Mouse (Mus musculus): Measurements from ENCODE around the gene Clstn2. TPM values are rescaled to one million over a fixed set of nuclear protein-coding genes. Genes with fewer than 3 reads are reported as not detected.
A peak's percentile ranks its signal among the peaks of the same experiment; 100 is the strongest.

Clstn2 gene
- polyA plus RNA-seq, 1 experiment from 2014 or later = 25.2 TPM

DNA sequence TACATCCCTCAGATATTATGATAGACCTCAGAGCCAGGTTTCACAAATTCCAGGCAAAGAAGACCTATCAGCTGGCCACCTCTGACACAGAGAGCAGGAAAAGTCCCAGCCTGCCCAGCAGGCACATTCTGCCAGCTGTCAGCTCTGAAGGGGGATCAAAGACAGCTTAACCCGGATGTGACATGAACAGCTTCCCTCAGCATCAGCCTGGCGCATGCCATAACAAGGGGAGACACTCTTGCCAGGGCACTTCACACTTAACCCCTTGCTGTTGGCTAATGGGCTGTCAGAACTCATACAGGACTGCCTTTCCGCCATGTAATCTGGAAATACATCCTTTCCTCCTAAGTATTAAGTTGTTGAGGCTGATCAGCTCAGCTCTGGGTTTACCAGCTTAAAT, 403.8 kb downstream of the Clstn2 start:
- Histone ChIP-seq H3K4me1 (ENCODE audit: control insufficient read depth, insufficient read depth, low read length) (no peaks in the 10 kb centered on the region), H3K36me3 (ENCODE audit: control insufficient read depth, insufficient read depth, low read length) (no peaks in the 10 kb centered on the region), H3K4me3 (ENCODE audit: low read depth, low read length) (no peak overlapping the region), H3K27ac (ENCODE audit: low read depth, low read length) (no peak overlapping the region), H3K9me3 (ENCODE audit: control insufficient read depth, low read length) (no peaks in the 10 kb centered on the region), H3K9ac (replicated peaks; ENCODE audit: low read depth, low read length) (no peak overlapping the region), H3K4me2 (ENCODE audit: low read depth, low read length) (no peak overlapping the region), H3K27me3 (ENCODE audit: control insufficient read depth, insufficient read depth, low read length) (no peaks in the 10 kb centered on the region)
- WGBS = 71% methylated on average over 3 of the region's 3 CpGs
- no peak for ATAC-seq (ENCODE audit: low read depth)

DNA sequence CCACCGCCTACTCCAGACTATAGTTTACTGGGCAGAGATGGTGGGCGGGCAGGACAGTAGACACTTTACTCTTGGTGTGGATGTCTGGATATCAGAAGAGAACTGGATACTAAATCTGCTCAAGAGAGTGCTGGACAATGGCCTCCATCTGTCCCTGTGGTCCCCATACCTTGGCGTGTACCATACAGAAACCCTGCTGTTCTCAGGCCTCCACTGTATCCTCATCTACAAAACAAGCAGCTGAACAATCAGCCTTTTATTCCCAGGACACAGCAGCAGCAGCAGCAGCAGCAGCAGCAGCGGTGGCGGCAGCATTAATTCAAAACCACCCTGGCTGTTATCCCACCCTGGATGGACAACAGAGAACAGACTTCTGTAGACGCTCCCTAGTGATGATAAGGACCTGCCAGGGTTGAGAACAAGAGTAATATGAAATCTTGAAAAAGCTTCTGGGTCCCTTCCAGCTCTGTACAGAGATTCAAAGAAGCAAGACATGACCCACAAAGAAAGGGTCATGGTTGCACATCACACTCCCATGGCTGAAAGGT, 404.5 kb downstream of the Clstn2 start:
- ATAC-seq (ENCODE audit: low read depth) = no peak
- H3K27me3 ChIP-seq (ENCODE audit: control insufficient read depth, insufficient read depth, low read length) = no peaks in the 10 kb centered on the region
- no peaks in the 10 kb centered on the region for H3K9me3 ChIP-seq (ENCODE audit: control insufficient read depth, low read length)
- no peak overlapping the region for H3K4me3 ChIP-seq (ENCODE audit: low read depth, low read length)
- no peaks in the 10 kb centered on the region for H3K4me1 ChIP-seq (ENCODE audit: control insufficient read depth, insufficient read depth, low read length)
- H3K36me3 ChIP-seq (ENCODE audit: control insufficient read depth, insufficient read depth, low read length) = no peaks in the 10 kb centered on the region
- H3K9ac ChIP-seq (replicated peaks; ENCODE audit: low read depth, low read length) = no peak overlapping the region
- H3K4me2 ChIP-seq (ENCODE audit: low read depth, low read length) = no peak overlapping the region
- H3K27ac ChIP-seq (ENCODE audit: low read depth, low read length) = no peak overlapping the region
- WGBS = 54% methylated on average over 6 of the region's 6 CpGs

DNA sequence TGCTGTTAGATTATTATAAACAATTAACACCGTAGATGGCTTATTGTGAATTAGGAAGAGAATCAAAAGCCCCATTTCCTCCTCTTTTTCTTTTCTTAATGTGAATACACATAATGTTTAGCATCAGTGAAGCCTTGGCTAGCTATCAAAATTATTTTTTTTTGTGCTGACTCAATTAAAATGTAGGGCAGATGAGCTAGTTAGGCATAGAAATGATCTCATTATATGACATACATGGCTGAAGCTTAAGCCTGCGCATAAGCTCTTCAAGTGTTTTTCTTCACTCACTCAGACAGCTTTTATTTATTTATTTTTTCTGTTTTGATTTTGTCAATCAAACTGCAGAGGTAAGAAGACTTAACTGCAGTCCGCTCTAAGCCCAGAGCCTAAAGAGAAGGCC, 405.1 kb downstream of the Clstn2 start:
- Histone ChIP-seq H3K27ac (ENCODE audit: low read depth, low read length) (peak overlapping the region; percentile 31; the same call in 1 of the 2 replicates), H3K9ac (replicated peaks; ENCODE audit: low read depth, low read length) (no peak overlapping the region), H3K4me1 (ENCODE audit: control insufficient read depth, insufficient read depth, low read length) (no peaks in the 10 kb centered on the region), H3K9me3 (ENCODE audit: control insufficient read depth, low read length) (no peaks in the 10 kb centered on the region), H3K4me3 (ENCODE audit: low read depth, low read length) (no peak overlapping the region), H3K36me3 (ENCODE audit: control insufficient read depth, insufficient read depth, low read length) (no peaks in the 10 kb centered on the region), H3K4me2 (ENCODE audit: low read depth, low read length) (no peak overlapping the region), H3K27me3 (ENCODE audit: control insufficient read depth, insufficient read depth, low read length) (no peaks in the 10 kb centered on the region)
- WGBS = 67% methylated on average over 3 of the region's 3 CpGs
- ATAC-seq (ENCODE audit: low read depth) = 0 out of 2 replicates have a peak, but pooled peaks have one; percentile 41

DNA sequence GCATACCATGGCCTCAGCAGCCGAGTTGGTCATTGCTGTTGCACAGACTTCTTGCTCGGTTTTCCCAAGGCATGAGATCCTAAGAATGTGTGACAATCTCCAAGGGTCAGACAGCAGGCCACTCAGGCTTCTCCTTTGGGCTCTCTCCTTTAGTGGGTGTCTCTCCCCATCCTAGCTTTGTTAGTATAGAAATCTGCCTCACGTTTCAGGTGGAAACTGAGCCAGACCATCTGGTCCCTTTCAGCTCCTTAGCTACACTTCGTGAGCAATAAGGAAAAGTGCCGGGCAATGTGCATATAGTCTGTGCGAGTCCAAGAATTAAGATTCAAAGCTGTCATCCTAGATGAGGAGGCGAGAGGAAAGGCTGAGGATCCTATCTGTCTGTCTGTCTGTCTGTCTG, 422.4 kb downstream of the Clstn2 start:
- 79% methylated on average over 7 of the region's 7 CpGs for WGBS
- Histone ChIP-seq H3K4me3 (ENCODE audit: low read depth, low read length) (no peak overlapping the region), H3K9ac (replicated peaks; ENCODE audit: low read depth, low read length) (no peak overlapping the region)

DNA sequence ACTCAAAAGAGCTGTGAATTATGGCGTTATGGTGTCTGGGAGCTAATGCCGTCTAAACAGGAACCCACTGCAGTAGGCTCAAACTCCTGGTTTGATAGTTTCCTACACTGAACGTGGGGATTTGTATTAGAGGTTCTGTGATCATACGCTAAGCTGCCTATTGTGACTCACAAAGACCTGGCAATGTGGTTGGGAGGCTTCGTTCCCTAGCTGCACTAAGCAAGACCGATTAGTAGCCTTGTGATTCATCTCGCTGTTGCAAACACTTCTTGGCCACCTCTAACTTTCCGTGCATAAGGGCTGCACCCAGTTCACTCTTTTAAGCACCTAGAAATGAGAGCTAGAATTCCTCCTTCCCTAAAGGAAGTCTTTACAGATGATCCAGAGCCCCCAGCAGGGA, 429.3 kb downstream of the Clstn2 start:
- Histone ChIP-seq H3K9ac (replicated peaks; ENCODE audit: low read depth, low read length) (no peak overlapping the region), H3K4me1 (ENCODE audit: control insufficient read depth, insufficient read depth, low read length) (no peaks in the 10 kb centered on the region), H3K4me2 (ENCODE audit: low read depth, low read length) (no peak overlapping the region), H3K27me3 (ENCODE audit: control insufficient read depth, insufficient read depth, low read length) (no peaks in the 10 kb centered on the region), H3K4me3 (ENCODE audit: low read depth, low read length) (no peak overlapping the region), H3K36me3 (ENCODE audit: control insufficient read depth, insufficient read depth, low read length) (no peaks in the 10 kb centered on the region), H3K9me3 (ENCODE audit: control insufficient read depth, low read length) (no peaks in the 10 kb centered on the region), H3K27ac (ENCODE audit: low read depth, low read length) (no peak overlapping the region)
- no peak for ATAC-seq (ENCODE audit: low read depth)
- 82% methylated on average over 8 of the region's 8 CpGs for WGBS

More for the DNA sequence above, 422.4 kb downstream of the Clstn2 start:
- ATAC-seq (ENCODE audit: low read depth) = no peak
- no peaks in the 10 kb centered on the region for H3K9me3 ChIP-seq (ENCODE audit: control insufficient read depth, low read length)
- H3K36me3 ChIP-seq (ENCODE audit: control insufficient read depth, insufficient read depth, low read length) = no peaks in the 10 kb centered on the region
- no peaks in the 10 kb centered on the region for H3K27me3 ChIP-seq (ENCODE audit: control insufficient read depth, insufficient read depth, low read length)
- H3K4me1 ChIP-seq (ENCODE audit: control insufficient read depth, insufficient read depth, low read length) = no peaks in the 10 kb centered on the region
- no peak overlapping the region for H3K27ac ChIP-seq (ENCODE audit: low read depth, low read length)
- H3K4me2 ChIP-seq (ENCODE audit: low read depth, low read length) = no peak overlapping the region

DNA sequence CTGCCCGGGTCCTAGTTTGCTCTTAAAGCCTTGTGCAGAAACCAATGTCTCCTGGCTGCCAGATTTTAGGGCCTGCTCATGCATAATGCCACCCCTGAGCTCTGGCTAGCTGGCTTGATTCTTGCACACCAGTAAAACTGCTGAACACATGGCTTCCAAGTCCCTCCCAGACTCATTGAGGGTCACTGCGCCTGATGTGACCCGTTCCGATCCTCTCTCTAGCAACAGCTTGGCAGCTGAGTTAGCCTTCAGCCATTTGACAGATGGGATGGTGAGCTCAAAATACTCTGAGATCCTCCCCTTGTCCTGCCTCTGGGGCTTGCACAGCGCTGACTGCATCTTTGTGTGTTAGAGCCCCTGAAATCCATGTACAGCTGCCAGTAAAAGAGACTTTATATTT, 430.5 kb downstream of the Clstn2 start:
- 48% methylated on average over 5 of the region's 5 CpGs for whole genome bisulfite sequencing
- Histone ChIP-seq H3K27me3 (ENCODE audit: control insufficient read depth, insufficient read depth, low read length) (no peaks in the 10 kb centered on the region), H3K4me2 (ENCODE audit: low read depth, low read length) (no peak overlapping the region), H3K4me3 (ENCODE audit: low read depth, low read length) (no peak overlapping the region), H3K9me3 (ENCODE audit: control insufficient read depth, low read length) (no peaks in the 10 kb centered on the region), H3K27ac (ENCODE audit: low read depth, low read length) (no peak overlapping the region), H3K9ac (replicated peaks; ENCODE audit: low read depth, low read length) (no peak overlapping the region), H3K36me3 (ENCODE audit: control insufficient read depth, insufficient read depth, low read length) (no peaks in the 10 kb centered on the region), H3K4me1 (ENCODE audit: control insufficient read depth, insufficient read depth, low read length) (no peaks in the 10 kb centered on the region)
- peak; percentile 38; the same call in 1 of the 2 replicates for ATAC-seq (ENCODE audit: low read depth)

DNA sequence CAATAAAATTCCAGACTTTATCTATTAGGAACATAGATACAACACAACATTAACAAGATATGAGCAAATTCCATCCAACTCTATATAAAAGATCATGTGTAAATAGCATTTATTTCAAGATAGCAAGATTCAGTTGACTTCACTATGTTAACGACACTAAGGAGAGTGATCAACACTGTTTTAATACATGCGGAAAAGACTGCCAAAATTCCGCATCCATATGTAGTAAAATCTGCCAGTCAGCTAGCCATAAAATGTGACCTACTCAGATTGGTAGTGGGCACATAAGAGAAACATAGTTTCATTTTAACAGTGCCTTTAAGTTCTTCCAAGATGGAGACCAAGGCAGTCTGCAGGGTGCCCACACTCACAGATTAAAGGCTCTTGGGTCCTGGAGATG, 434.0 kb downstream of the Clstn2 start:
- WGBS = 77% methylated on average over 3 of the region's 3 CpGs
- no peaks in the 10 kb centered on the region for H3K36me3 ChIP-seq (ENCODE audit: control insufficient read depth, insufficient read depth, low read length)
- H3K4me2 ChIP-seq (ENCODE audit: low read depth, low read length) = no peak overlapping the region
- H3K4me1 ChIP-seq (ENCODE audit: control insufficient read depth, insufficient read depth, low read length) = no peaks in the 10 kb centered on the region
- H3K9ac ChIP-seq (replicated peaks; ENCODE audit: low read depth, low read length) = no peak overlapping the region
- H3K4me3 ChIP-seq (ENCODE audit: low read depth, low read length) = no peak overlapping the region
- no peak for ATAC-seq (ENCODE audit: low read depth)
- H3K9me3 ChIP-seq (ENCODE audit: control insufficient read depth, low read length) = no peaks in the 10 kb centered on the region
- H3K27ac ChIP-seq (ENCODE audit: low read depth, low read length) = no peak overlapping the region
- H3K27me3 ChIP-seq (ENCODE audit: control insufficient read depth, insufficient read depth, low read length) = no peaks in the 10 kb centered on the region

DNA sequence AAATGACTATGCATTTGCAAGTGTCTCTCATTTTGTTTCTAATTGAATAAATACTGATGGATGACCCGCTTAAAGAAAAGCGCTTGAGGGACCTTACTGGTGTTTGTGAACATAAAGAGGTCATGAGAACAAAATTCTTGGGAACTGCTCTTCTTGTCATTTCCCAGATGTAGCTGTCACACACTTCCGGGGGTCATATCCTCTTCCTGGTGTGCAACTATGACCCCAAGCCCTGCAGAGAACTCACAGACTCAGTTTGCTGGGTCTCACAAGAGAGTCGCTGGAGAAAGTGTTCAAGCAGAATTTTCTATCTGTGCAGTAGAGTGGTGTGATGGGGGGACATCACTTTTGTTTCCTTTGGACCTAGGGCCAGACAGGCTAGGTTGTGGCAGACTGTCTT, 442.3 kb downstream of the Clstn2 start:
- H3K9me3 ChIP-seq (ENCODE audit: control insufficient read depth, low read length) = no peaks in the 10 kb centered on the region
- no peak overlapping the region for H3K4me3 ChIP-seq (ENCODE audit: low read depth, low read length)
- H3K4me1 ChIP-seq (ENCODE audit: control insufficient read depth, insufficient read depth, low read length) = no peaks in the 10 kb centered on the region
- H3K36me3 ChIP-seq (ENCODE audit: control insufficient read depth, insufficient read depth, low read length) = no peaks in the 10 kb centered on the region
- ATAC-seq (ENCODE audit: low read depth) = no peak
- no peak overlapping the region for H3K27ac ChIP-seq (ENCODE audit: low read depth, low read length)
- no peak overlapping the region for H3K4me2 ChIP-seq (ENCODE audit: low read depth, low read length)
- WGBS = 86% methylated on average over 4 of the region's 4 CpGs
- no peak overlapping the region for H3K9ac ChIP-seq (replicated peaks; ENCODE audit: low read depth, low read length)
- no peaks in the 10 kb centered on the region for H3K27me3 ChIP-seq (ENCODE audit: control insufficient read depth, insufficient read depth, low read length)

DNA sequence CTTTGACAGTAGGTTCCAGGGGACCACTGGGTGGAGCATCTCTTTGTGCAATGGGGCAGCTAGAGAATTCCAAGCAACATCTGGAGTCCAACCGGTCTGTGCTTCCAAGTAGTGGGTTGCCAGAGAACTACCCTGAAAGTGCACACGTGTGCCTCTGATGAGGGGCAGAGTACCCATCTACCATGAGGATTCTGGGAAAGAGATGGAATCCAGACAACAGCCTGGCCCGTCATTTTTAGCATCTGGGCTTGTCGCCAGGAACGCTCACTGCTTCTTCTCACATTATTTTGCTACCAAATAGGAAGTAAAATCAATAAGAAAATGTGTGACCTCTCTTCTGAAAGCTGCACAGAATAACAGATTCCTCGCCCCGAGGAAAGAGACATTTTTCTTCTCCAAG, 462.1 kb downstream of the Clstn2 start:
- WGBS = 79% methylated on average over 7 of the region's 7 CpGs
- H3K4me1 ChIP-seq (ENCODE audit: control insufficient read depth, insufficient read depth, low read length) = no peaks in the 10 kb centered on the region
- H3K9me3 ChIP-seq (ENCODE audit: control insufficient read depth, low read length) = no peaks in the 10 kb centered on the region
- no peak for ATAC-seq (ENCODE audit: low read depth)
- no peak overlapping the region for H3K27ac ChIP-seq (ENCODE audit: low read depth, low read length)
- no peaks in the 10 kb centered on the region for H3K27me3 ChIP-seq (ENCODE audit: control insufficient read depth, insufficient read depth, low read length)
- no peaks in the 10 kb centered on the region for H3K36me3 ChIP-seq (ENCODE audit: control insufficient read depth, insufficient read depth, low read length)
- no peak overlapping the region for H3K4me3 ChIP-seq (ENCODE audit: low read depth, low read length)
- H3K4me2 ChIP-seq (ENCODE audit: low read depth, low read length) = no peak overlapping the region
- H3K9ac ChIP-seq (replicated peaks; ENCODE audit: low read depth, low read length) = no peak overlapping the region

Data from neural tube, embryonic 14.5 days (tissue).